Mouse (Mus musculus) olfactory bulb, adult 2 months (tissue): ENCODE measurements around the gene Ulk4. TPM values are rescaled to one million over a fixed set of nuclear protein-coding genes. Genes with fewer than 3 reads are reported as not detected.

Source experiments
- H3K27ac ChIP-seq: fragments of 200-500 bp; 2 replicates; pipeline ENCODE4 v1.5.1; 2012; ENCODE audit warnings: low read depth, low read length; ENCODE audit not compliant: insufficient read depth
- H3K4me1 ChIP-seq: fragments of 200-500 bp; 2 replicates; pipeline ENCODE4 v1.6.1; 2012; ENCODE audit warnings: low read length; ENCODE audit not compliant: control insufficient read depth, insufficient read depth
- H3K4me3 ChIP-seq: fragments of 200-500 bp; 2 replicates; pipeline ENCODE4 v1.5.1; 2012; ENCODE audit warnings: mild to moderate bottlenecking, low read depth, low read length, moderate library complexity; ENCODE audit not compliant: insufficient read depth
- CTCF ChIP-seq: fragments of 200-500 bp; IDR thresholded peaks from 2 replicates; pipeline ENCODE4 v1.5.1; 2012; ENCODE audit warnings: low read depth, mild to moderate bottlenecking, low read length, moderate library complexity; ENCODE audit not compliant: insufficient read depth
- POLR2A ChIP-seq: fragments of 200-500 bp; IDR thresholded peaks from 2 replicates; pipeline ENCODE4 v1.6.1; 2012; ENCODE audit warnings: mild to moderate bottlenecking, low read depth, low read length, moderate library complexity; ENCODE audit not compliant: insufficient read depth
- WGBS: fragments of 180-500 bp; shearing (Covaris S2); methylation state at CpG from one replicate; pipeline ENCODE4 v1.1.7; 2018; 5-methylcytosine and 5-hydroxymethylcytosine counted together
- polyA plus RNA-seq: library from polyadenylated mRNA; stranded (reverse); fragments of >200 nt; gene quantifications from 2 replicates; pipeline ENCODE4 v1.2.4, GENCODE M21; 2012; ENCODE audit warnings: low replicate concordance; ENCODE audit not compliant: missing spikeins, insufficient read depth, insufficient read length

The Ulk4 gene
- polyA plus RNA-seq, 1 experiment, result not detected

DNA sequence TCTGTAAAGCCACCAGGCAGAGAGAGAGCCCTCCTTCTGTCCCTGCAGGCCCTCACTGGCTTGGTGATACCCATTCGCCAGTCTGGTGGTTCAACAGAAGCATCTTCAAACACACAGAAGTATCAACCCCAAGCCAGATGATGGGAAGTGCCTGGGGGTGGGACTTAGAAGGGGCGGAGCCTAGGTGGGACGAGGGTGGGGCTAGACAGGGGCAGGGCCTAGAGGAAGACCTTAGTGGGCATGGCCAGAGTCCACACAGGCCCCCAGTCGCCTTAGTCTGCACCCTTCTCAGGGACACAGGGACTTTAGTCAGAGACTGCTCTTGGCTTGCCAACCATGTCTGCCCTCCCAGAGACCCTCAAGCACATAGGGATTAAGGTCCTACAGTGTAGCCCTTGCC, 265.5 kb downstream of the Ulk4 start:
- H3K4me1 ChIP-seq, result peaks cover 6% of the 10 kb centered on the region; the same call in 1 of the 2 replicates
- WGBS, result 62% methylated on average over 4 of the region's 4 CpGs

DNA sequence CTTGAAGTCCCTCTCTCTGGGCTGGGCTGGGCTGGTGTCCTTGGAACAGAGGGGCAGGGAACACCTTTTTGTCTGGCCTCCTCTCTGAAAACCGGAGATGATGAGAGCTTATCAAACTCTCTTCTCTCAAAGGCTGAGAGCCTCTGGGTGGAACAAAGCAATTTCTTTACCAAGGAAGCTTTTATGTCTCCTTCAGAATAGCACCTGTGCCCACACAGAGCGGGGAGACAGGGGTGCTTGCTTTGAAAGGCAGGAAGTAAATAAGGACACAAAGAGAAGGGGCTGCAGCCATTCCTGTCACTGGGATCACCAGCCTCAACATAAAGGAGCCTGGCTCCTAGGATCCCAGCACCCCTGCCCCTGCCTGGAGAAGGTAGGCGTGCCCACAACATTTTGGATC, 266.5 kb downstream of the Ulk4 start:
- 76% methylated on average over 3 of the region's 3 CpGs for WGBS

More for the DNA sequence above, 265.5 kb downstream of the Ulk4 start:
- Histone ChIP-seq H3K4me3 (no peak overlapping the region), H3K27ac (no peak overlapping the region)
- TF ChIP-seq POLR2A (no peak), CTCF (no peak)

DNA sequence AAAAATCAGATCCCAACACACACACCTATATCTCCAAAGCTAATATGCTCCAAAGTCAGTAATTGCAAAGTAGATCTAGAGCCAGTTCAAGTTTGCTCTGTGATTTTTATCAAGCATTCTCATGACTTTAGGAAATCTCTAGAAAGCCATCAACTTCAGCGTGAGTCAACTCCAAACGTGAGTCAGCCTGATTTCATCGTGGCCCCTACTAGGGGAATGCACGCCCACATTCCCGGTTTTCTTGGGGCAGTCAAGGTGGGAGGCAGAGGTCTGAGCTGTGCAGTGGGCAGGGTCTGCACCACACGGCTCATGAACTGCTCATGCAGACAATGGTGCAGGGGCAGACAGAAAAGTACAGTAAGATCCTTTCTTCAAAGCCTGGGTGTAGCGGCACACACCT, 271.0 kb downstream of the Ulk4 start:
- Histone ChIP-seq H3K4me3 (no peak overlapping the region), H3K4me1 (peaks cover 21% of the 10 kb centered on the region), H3K27ac (no peak overlapping the region)
- WGBS, result 72% methylated on average over 7 of the region's 7 CpGs
- TF ChIP-seq POLR2A, result no peak
- no peak for TF ChIP-seq CTCF

More for the DNA sequence above, 266.5 kb downstream of the Ulk4 start:
- TF ChIP-seq POLR2A (no peak), CTCF (no peak)
- Histone ChIP-seq H3K27ac (no peak overlapping the region), H3K4me1 (peaks cover 6% of the 10 kb centered on the region; the same call in 1 of the 2 replicates), H3K4me3 (no peak overlapping the region)

DNA sequence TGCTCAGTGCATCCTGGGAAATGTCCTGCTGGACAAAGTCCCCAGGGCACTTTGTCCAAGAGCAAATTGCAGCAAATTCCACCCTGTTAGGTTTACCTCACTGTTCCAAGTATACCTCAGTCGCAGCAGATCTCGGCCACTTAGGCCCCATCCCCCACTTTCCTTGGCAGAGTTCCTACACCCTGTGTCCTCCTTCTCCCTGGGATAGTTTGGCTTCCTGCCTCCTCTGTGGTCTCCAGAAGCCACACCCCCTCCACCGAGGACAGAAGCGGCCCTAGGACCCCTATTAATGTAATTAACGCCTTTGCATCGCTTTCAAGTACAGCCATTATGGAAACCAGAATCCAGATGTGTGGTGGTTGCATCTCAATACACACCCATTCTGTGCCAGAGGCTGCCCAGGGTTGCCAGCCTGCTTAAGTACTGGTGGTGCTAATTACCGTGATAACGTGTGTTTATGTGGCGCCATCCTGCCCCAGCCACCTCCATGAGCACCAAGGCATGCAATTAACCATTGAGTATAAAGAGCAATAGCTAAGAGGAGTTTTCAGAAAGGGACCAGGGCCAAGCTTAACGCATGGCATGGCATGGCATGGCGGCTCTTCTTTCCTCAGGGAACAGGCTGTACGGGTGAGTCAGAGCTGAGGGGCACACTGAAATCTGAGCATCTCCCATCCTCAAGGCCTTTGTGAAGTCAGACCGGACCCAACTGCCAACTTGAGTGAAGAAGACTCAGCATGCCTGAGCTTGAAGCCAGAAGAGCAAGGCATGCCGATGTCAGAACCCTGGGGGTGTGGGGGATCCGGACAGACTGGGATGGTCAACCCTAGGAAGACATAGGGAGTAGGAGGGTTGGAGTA, 275.1 kb downstream of the Ulk4 start:
- H3K4me3 ChIP-seq, result no peak overlapping the region
- WGBS, result 33% methylated on average over 15 of the region's 15 CpGs
- TF ChIP-seq POLR2A (no peak), CTCF (0 out of 2 replicates have a peak, but pooled peaks have one; percentile 9)
- peaks cover 29% of the 10 kb centered on the region for H3K4me1 ChIP-seq
- H3K27ac ChIP-seq, result no peak overlapping the region

DNA sequence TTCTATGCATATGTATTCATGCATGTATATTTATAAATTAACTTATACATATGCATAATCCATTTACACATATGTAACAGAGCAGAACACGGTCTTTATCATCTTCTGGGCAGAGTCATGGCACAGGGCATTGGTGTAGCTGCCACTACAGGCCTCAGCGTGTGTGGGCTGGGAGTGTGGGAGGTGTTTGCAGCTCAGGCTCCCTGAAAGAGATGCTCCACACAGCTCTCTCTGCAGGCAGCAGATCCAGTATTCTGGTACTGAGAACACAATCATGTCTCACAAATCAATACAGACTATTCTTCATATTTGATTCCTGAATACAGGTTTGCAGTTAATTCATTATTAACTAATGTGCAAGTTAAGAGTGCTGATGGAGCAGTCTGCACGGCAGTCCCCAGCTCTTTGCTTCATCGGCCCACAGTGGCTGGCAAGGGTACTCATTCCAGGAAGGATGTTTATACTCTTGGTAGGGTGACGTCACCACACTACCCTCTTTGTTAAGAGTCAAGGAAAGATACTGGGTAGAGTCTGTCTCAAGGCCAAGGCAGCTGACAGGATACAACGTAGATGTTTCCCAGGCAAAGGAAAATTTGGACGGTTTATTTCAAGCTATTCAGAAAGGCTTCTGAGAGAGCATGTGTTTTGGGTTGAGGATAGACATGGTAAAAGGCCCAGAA, 276.2 kb downstream of the Ulk4 start:
- Histone ChIP-seq H3K4me1 (peaks cover 29% of the 10 kb centered on the region), H3K4me3 (no peak overlapping the region), H3K27ac (no peak overlapping the region)
- 25% methylated on average over 7 of the region's 7 CpGs for WGBS
- TF ChIP-seq POLR2A, result no peak
- no peak for TF ChIP-seq CTCF

DNA sequence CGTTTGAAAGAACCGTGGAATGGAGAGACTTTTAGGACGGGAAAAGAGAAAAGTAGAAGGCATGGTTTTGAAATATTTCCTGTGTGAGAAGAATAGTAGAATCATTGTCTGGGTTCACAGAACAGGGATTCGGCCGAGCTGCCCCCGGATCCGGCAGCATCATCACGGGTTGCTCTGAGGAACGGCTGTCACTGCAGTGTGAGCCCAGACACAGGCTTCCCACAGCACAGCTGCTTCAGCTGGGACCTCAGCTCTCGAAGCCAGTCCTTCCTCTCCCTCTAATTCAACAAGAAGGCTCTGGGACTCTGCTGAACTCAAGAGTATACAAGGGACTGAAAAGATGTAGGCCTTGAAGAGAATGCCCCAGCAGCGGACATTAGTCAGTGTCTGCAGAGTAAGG, 278.3 kb downstream of the Ulk4 start:
- no peak overlapping the region for H3K4me3 ChIP-seq
- 65% methylated on average over 11 of the region's 11 CpGs for WGBS
- H3K4me1 ChIP-seq, result peaks cover 29% of the 10 kb centered on the region
- TF ChIP-seq POLR2A (no peak), CTCF (no peak)
- H3K27ac ChIP-seq, result no peak overlapping the region

DNA sequence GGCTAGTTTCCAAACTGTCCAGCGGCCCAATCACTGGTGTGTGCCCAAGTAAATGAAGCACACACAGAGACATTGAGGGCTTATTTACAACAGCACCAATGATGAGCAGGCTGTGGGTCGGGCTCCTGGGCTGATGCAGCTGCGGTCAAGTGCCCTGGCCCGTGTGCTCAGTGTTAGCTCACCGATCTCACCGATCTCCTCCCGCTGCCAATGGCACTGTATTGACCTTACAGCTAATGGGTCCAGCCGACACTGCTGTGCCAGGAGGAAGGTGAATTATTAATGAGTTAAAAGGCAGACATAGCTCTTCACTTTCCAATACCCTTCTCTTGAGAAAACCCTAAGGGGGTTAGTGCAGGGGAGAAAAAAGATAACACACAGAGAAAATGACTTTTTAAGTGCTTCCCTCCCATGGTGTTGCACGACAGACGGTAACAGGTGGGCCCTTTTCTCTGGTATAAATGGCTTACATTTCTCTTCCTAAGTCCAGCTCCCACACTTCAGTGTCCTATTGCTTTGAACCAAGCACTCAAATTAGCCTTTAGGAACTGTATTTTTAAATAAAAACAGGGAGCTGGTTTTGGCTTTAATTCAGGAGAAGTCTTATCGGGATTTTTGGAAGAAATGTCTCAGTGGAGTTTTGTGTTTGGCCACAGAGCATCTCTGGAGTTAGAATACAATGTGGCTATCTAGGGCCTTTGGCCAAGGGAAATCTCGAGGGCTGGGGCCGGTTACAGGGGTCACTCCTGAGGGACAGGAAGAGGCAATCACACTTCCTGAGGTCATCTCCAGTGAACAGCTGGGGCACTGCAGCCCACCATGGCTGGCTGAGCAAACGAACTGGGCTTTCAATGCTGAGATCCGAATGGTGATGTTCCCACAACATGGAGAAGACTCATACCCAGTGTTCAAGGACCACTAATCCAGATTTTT, 282.5 kb downstream of the Ulk4 start:
- Histone ChIP-seq H3K27ac (no peak overlapping the region), H3K4me1 (peaks cover 17% of the 10 kb centered on the region), H3K4me3 (no peak overlapping the region)
- no peak for TF ChIP-seq POLR2A
- no peak for TF ChIP-seq CTCF
- WGBS, result 78% methylated on average over 15 of the region's 15 CpGs

DNA sequence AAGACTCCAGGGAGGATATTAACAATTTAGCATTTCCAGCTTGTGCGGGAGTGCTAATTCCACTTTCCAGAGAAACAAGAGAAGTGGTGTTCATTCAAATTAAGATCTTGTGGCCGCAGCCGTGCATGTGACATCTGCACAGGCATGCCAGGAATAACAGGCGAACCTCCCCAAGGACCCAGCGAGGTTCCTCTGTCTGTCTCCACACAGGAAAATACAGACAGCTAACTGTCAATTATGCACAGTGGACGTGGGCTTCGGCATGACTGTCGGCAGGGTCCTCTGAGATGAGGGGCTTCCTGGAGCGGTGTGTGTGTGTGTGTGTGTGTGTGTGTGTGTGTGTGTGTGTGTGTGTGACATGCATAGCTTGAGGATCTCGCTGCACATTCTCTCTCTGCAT, 284.0 kb downstream of the Ulk4 start:
- WGBS, result 69% methylated on average over 10 of the region's 10 CpGs
- Histone ChIP-seq H3K4me3 (no peak overlapping the region), H3K4me1 (peaks cover 22% of the 10 kb centered on the region), H3K27ac (no peak overlapping the region)
- TF ChIP-seq POLR2A (no peak), CTCF (no peak)

DNA sequence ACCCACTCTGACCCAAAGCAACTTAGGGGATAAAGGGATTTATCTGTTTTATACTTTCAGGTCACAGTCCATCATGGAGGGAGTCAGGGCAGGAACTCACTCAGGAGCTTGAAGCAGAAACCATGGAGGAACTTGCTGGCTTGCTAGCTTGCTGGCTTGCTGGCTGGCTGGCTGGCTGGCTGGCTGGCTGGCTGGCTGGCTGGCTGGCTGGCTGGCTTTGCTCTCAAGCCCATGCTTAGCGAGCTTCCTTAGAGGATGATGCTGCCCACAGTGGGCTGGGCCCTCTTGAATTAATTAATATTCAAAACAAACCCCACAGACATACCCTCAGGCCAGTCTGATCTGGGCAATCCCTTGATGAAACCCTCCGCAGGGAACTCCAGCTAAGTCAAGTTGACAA, 285.2 kb downstream of the Ulk4 start:
- no peak overlapping the region for H3K4me3 ChIP-seq
- H3K27ac ChIP-seq, result no peak overlapping the region
- TF ChIP-seq POLR2A (no peak), CTCF (no peak)
- 91% methylated on average over 2 of the region's 2 CpGs for WGBS
- H3K4me1 ChIP-seq, result peaks cover 30% of the 10 kb centered on the region
